Mouse (Mus musculus) c-Kit-positive CD71-positive TER-119-negative erythroid progenitor cells, embryonic 14.5 days (primary cell): Measurements from ENCODE around the gene Taf6l.

Source experiments
- DNase-seq: peaks from one replicate; pipeline ENCODE4 v3.0.0-alpha.2; 2013; ENCODE audit warnings: low read depth

Taf6l gene

DNA sequence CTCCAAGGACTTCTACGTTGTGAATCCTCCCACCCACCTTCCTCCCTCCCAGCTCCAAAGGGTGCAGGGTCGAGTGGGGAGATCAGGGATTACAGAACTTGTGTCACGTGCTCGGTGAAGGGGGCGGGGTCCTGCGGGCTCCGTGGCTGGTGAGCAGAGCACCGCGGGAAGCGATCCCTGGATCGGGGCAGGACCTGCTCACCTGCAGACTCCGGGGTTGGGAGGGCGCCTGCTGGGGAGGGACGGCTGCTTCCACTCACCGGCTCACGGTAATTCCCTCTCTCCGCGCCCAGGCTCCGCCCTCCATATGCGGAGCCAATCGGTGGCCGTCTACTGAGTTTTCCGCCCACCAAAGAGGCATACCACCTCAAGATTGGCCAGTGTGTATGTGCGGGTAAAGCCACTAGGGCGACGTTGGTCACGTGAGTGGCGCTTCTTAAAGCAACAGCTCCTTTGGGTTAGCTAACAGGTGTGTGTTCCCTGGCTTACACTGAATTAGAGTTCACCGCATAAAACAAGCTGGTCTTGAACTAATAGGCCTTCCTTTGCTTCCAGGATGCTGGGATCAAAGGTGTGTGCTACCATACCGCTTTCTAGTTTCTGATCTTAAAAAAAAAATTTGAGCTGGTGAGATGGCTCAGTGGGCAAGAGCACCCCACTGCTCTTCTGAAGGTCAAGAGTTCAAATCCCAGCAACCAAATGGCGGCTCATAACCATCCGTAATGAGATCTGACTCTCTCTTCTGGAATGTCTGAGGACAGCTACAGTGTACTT lies at the start of gene Taf6l:
Taf6l (minus strand) TSS at position 410 of the 774 bp plus-strand sequence.
- peak; percentile 96 for DNase-seq

DNA sequence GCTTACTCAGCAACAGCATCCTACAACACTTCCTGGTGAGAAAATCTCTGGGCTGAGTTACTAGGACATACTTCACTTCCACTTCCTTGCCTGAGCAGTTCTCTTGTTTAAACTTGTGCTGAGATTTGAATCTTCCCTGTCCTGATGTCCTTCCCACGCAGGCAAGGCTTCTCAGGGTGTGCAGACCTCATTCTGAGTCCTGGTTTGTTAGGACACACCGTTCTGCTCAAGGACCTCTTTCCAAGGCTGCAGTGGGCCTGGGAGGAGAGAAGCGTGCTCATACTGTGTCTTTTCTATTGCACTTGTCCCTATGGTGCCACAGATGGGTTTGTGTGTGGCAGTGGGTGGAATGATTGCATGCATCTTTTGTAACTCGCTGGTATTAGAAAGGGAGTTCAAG lies 46.8 kb upstream of the Taf6l start:
- no peak for DNase-seq

DNA sequence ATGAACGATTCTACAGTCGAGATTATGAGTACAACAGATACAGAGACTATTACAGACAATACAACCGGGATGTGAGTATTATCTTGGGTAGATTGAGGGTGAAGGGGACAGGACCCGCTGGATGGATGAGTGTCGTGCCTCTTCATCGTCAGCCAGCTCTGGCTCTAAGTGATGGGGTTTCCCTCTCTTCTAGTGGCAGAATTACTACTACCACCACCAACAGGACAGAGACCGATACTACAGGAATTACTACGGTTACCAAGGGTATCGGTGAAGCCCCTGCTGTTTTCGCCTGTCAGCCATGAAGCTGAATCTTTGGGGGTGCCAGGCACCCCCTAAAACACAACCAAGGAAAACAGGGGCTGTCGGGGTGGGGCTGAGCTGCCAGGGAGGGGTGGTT lies 45.0 kb upstream of the Taf6l start:
- DNase-seq, result no peak

DNA sequence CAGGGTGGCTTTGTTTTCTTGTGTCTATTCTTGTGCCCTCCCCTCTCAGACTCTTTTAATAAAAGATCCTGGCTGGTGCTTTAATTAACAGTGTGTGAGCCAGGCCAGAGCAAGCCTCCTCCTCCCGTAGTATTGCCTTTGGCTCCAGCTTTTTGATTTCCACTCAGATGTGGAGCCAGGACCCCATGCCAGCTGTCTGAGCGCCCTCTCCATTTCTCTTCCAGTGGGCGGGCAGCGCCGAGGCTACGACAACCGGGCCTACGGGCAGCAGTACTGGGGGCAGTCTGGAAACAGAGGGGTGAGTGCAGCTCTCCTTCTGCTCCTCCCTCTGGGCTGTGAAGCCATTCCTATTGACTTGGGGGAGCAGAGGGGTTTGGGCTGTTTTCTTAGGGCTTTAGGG lies 44.4 kb upstream of the Taf6l start:
- no peak for DNase-seq

DNA sequence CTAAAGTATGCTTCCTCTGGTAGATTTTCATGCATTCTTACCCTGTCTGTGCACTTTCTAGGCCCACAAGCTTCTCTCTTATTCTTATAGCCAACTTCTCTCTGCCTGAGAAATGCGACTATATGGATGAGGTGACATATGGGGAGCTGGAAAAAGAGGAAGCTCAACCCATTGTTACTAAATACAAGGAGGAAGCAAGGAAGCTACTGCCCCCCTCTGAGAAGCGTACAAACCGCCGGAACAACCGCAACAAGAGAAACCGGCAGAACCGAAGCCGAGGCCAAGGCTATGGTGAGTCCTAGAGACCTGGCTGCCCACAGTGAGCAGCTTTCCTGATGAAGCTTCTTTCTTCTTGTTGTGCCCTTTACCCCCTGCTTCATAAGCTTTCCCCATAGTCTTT lies 43.4 kb upstream of the Taf6l start, which contains the start of gene AC129217.1:
AC129217.1 (plus strand) TSS at position 114 of the 400 bp plus-strand sequence.
- DNase-seq, result no peak

DNA sequence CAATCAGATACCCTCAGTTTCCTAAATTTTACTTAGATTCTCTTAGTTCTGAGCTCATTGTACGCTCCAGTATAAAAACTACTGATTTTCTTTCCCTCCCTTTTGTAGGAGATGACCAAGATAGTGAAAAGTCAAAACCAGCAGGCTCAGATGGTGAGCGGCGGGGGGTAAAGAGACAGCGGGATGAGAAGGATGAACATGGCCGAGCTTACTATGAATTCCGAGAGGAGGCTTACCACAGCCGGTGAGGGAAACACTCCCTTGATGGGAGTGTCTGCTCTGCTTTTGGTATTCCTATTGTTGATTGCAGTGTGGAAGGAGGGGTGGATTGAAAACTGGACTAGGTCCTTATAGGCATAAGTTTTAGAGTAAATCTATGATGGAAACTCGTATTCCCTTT lies 36.5 kb upstream of the Taf6l start:
- DNase-seq, result no peak

DNA sequence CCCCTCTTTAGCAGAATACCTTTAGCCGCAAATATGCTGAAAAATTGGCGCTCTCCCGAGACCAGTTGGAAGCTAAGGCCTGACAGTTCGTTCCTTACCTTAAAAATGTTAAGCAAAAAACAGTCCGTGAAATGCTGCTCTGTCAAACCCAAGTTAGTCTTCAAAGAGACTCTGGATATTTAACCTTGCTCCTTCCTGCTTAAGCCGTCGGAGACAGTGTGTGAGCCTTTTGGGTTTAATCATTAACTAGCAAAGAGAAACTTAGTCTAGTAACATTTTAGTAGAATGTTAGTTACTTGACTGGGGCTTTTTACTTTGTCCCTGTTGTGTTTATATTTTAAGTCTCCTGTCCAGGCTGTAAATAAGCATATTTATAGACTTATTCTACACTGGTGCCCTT lies 34.9 kb upstream of the Taf6l start:
- DNase-seq, result no peak

DNA sequence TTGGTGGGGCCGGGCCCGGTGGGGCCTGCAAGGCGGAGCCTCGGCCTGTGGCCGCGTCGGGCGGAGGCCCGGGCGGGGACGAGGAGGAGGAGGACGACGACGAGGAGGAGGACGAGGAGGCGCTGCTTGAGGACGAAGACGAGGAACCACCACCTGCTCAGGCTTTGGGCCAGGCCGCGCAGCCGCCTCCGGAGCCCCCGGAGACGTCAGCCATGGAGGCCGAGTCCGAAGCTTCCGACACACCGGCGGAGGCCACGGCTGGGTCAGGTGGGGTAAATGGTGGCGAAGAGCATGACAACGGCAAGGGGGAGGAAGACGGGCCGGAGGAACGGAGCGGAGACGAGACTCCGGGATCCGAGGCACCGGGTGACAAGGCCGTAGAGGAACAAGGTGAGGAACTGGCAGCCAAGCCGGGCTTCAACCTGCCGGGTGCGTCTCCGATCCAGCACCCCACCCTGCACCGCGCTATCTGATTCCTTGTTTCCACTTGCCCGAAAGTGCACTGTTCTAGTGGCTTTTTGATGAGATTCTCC lies 34.3 kb upstream of the Taf6l start:
- DNase-seq, result no peak

DNA sequence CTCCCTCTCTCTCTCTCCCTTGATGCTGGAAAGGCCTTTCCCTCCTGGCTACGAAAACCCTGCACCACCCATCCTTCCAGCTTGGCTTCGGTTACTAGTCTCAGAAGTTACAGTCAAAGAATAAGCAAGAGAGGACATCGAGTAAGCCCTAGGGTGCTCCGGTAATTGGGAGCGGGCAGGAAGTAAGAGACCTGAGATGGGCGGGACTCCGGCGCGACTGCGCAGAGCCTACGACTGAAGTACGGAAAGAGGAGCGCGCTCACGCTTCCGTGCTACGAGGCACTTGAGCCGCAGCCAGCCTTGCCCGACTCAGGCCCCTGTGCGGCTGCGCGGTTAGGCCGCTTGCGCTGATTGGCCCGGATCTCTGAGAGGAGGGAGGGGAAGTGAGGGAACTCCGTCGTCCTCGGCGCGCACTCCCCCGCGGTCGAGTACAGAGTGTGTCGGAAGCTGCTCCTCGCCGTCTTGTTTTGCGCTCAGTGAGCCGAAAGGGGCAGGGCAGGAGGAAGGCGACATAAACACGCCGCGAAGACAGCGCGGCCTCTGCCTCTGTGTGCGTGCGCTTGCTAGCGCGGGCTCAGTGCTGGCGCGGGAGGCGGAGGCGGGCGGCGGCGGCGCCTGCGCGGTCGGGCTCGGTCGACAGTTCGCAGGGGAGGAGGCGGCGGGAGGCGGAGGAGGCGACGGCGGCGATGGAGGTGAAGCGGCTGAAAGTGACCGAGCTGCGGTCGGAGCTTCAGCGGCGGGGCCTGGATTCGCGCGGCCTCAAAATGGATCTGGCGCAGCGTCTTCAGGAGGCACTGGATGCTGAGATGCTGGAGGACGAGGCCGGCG lies 33.6 kb upstream of the Taf6l start, which contains the start of gene Hnrnpul2:
Hnrnpul2 (plus strand) TSS at position 415 of the 828 bp plus-strand sequence.
- peak; percentile 96 for DNase-seq

DNA sequence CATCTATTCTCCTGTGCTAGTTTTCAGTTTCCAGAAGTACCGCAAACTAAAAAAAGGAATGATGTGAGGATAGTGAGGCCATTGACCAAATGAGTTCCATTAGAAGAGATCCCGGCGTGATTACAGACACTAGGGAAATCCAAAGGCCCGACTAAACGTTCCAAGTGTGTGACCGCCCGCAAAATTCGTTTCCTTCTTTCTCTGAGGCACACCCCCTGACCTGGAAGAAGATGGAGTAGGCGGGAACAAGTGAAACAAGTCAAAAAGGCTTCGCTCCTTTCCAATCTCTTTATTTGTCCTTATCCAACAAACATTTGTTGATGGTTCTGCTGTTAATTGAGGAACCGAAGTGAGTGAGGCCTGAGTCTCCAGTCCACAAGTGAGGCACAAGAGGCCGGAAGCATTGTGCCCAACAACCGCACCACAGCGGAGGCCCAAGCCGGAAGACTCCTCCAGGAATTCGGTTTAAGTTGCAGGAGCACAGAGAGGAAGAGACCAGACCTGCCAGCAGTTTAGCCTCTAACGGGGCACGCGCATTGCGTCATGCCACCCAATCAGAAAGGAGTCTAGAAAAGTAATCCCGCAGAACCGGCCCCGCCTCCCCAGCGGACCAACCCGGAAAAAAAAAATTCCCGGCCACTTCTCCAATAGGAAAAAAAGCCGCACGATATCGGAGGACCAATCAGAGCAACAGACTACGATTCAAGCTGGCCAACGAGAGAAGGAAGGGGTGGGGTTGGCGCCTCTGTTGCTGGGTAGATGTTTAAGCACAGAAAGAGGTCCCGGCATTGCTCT lies 32.8 kb upstream of the Taf6l start, which contains the start of gene Ttc9c:
Ttc9c (minus strand) TSS at position 533 of the 795 bp plus-strand sequence.
- DNase-seq, result peak; percentile 97

DNA sequence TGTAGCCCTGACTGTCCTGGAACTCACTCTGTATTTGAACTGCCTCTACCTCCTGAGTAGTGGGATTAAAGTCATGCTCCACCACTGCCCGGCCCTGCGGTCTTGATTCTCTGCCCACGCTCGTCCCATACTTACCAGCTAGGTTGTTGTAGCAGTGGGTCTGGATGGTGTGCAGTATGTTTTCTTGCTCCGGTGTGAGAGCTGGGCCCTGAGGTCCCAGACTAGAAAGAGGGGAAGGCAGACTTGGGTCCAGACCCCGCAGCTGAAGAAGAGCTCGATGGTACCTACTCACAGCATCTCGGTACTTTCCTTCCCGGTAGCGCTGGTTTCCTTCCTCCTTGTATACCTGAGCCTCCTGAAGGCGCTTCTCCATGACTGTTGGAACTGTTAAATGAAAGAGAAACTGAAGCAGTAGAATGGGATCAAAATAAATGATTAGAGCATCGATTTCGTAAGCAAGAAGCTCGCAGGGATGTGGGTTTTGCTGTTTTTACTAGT lies 32.1 kb upstream of the Taf6l start:
- no peak for DNase-seq

DNA sequence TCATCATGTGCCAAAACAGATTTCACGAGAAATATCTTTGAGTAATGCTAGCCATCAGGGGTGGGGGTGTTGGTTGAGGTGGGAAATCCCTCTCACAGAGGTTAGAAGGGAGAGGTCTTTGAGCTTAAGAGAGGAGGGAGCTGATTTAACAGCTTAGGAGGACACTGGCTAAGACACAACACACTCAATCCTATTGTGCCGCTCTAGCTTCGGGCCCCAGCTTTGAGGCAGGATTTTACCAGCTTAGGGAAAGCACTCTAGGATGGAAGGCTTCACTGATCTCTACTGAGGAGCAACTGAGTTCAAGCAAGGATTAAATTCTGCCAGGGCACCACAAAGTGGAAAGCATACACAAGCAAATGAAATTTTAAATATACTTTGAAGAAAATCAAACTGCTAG lies 30.8 kb upstream of the Taf6l start:
- no peak for DNase-seq

DNA sequence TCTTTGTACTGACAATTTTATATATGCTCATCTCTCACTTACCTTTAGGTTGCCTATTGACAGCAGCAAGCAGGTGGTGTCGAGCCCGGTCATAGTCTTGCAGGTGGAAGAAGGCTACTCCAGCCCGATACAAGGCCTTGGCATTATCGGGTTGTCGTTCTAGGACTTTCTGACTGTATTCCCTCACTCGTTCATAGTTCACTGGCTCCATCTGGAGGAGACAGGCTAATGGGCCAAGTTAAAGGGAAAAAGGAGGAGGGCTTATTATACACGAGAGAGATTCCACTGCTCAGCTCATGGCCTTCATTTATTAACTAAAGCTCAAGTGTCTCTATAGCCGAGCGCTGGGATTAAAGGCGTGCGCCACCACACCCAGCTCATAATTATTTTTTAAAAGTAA lies 29.6 kb upstream of the Taf6l start:
- no peak for DNase-seq

DNA sequence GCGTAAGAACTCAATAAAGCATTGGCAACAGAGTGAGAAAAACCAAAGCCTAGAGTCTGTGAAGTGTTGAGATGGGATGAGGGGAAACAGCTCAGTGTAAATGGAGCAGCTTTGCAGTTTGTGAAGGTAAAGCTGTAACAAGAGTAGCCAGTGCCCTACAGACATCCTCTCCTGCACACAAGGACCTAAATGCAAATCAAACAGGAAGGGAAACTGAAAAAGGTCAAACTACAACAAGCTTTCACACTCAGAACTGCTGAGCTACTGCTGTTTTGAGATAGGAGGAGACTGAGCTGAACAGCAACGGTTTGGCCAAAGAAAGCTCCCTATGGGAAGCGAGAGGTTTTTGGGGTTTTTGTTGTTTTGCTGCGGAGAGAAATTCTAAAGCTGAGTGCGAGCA lies 20.6 kb upstream of the Taf6l start:
- no peak for DNase-seq

DNA sequence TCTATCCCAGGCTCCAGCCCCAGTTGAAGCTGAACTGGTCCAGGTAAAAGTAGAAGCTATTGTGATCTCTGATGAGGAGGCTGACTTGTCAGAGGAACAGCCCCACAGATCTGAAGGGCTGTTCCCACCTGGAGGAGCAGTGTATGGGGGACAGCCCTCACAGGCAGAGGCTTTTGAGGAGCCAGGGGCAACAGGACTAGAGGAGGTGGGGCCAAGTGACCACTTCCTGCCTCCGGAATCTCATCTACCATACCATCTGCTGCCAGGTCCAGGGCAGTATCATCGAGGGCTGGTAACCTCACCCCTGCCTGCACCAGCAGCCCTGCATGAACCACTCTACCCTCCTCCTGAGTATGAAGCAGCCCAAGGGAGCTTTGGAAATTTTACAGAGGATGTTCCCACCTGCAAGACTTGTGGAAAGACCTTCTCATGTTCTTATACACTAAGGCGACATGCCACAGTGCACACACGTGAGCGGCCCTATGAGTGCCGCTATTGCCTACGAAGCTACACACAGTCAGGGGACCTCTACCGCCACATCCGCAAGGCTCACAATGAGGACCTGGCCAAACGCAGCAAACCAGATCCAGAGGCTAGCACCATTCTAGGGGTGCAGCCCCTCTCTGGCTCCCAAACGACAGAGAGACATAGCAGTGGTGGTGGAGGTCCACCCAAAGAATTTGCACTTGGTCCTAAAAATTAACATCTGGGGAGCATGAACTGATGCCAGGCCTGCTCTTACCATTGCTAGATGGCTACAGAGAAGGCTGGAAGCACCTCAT lies 17.9 kb upstream of the Taf6l start:
- no peak for DNase-seq

DNA sequence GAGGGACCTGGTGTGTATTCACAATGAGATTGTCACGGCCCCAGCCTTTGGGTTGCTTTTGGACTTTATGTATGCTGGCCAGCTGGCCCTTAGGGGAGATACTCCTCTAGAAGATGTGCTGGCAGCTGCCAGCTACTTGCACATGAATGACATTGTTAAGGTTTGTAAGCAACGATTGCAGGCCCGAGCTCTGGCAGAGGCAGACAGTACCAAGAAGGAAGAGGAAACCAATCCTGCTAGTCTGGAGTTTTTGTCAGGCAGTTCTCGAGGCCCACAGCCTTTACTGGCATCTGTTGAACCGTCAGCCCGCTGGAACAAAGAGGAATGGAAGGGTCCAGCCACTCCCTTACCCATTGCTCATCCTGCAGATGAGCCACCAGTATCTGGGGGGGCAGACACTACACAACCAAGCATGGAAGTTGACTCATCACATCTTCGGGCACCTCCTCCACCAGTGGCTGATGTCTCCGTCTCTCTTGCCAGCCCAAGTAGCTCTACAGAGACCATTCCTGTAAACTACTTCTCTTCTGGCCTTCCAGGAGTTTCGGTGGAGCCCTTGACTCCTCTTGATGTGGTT lies 17.1 kb upstream of the Taf6l start:
- no peak for DNase-seq

DNA sequence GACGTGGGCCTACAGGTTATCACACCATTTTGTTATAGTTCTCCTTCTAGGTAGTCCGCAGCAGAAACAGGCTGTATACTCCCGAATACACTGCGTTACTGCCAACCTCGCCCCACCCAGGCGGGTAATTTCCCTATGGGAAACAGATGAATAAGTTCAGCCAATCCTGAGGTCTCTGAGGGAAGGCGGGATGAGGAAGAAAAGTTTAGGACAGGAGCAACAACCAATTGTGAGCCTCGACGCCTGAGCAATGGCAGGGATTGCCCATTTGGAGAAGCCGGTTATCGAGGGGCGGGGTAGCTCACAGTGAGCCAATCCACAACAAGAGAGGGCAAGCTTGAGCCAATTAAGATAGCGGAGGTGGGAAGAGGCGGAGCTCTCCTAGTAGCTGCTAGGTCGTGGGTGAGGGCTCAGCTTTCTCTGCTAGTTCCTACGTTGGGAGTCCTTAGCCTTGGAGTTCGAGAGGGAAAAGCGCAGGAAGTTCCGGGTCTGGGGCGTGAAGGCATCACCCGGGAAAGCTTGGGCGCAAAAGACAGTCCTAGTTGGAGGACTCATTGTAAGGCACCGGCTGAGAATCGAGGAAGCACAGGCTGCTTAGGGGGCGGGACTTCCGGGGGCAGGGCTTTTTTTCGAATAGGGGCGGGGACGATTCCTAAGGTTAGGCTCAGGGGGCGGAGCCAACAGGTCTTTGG lies 16.1 kb upstream of the Taf6l start, which contains the start of gene Zbtb3:
Zbtb3 (plus strand) TSS at position 426 of the 692 bp plus-strand sequence.
- peak; percentile 97 for DNase-seq

DNA sequence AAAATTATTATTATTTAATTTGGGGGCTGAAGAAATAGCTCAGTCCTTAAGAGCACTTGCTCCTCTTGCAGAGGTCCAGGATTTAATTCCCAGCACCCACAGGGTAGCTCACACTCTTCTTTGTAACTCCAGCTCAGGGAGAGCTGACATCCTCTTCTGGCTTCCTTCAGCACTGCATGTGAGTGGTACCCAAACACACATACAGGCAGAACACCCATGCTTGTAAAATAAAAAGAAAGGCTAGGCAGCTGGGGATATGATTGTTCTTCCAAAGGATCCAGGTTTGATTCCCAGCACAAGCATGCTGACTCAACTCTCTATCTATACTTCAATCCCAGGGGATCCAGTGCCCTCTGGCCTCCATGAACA lies 12.7 kb upstream of the Taf6l start:
- DNase-seq, result no peak

DNA sequence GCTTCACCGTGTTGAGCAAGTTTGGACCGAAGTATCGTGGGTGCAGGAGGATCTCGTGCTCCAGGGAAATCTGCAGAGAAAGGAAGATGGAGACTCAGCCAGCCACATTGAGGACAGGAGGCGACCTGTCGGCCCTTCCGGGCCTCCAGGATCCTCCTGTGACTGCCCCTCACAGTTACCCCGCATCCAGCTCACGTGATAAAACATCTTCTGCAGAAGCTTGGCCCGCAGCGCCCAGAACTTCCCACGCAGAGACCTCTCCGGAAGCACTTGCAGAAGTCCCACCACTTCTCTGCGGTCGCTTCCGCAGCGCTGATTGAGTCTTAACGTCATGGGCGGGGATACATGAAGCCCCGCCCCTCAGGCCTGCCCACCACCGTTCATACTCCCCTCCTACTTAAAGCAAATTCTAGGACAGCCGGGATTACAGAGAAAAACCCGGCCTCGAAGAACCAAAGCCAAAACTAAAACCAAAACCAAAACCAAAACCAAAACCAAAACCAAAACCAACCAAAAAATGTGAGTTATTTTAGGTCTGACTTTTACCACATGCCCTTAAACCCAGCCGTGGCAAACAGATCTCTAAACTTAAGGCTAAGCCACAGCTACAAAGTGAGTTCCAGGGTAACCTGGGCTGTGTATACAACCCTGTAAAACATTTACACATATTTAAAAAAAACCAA lies 12.2 kb upstream of the Taf6l start, which contains the start of gene Polr2g:
Polr2g (minus strand) TSS at position 314 of the 683 bp plus-strand sequence.
- DNase-seq, result peak; percentile 85
